Mouse (Mus musculus) ES-Bruce4 (cell line): ENCODE results near the gene Gadd45g.
A peak's percentile ranks its signal among the peaks of the same experiment; 100 is the strongest.

Source experiments
- CTCF ChIP-seq: IDR thresholded peaks from one replicate; pipeline ENCODE4 v1.8.1; 2011; ENCODE audit warnings: low read depth, low read length
- EP300 ChIP-seq: IDR thresholded peaks from 2 replicates; pipeline ENCODE4 v1.6.1; 2011; ENCODE audit warnings: low read depth, low read length; ENCODE audit not compliant: insufficient read depth
- POLR2A ChIP-seq: IDR thresholded peaks from one replicate; pipeline ENCODE4 v1.8.1; 2011; ENCODE audit warnings: low read length; ENCODE audit not compliant: insufficient read depth

- TF ChIP-seq CTCF (peak; percentile 40), POLR2A (no peak), EP300 (no peak)
Observed at GRCm38 (mm10) chr13:51847979-51848480, 1.6 kb downstream of the Gadd45g start.
